Mouse (Mus musculus) stomach, embryonic 16.5 days (tissue): ENCODE data around the gene Foxg1. TPM values are rescaled to one million over a fixed set of nuclear protein-coding genes. Genes with fewer than 3 reads are reported as not detected.

ENCODE experiments used
- ATAC-seq: fragments of 200-750 bp; cut with Nextera tagmentation; 2 replicates; pipeline ENCODE4 v1.8.0; 2017; ENCODE audit warnings: moderate number of reproducible peaks, moderate TSS enrichment; ENCODE audit not compliant: insufficient read depth, low FRiP score
- H3K27ac ChIP-seq: fragments of 300-500 bp; sonication (generic); 2 replicates; pipeline ENCODE4 v1.5.1; 2014; ENCODE audit warnings: low read length
- H3K27me3 ChIP-seq: fragments of 300-500 bp; sonication (generic); 2 replicates; pipeline ENCODE4 v1.6.1; 2014; ENCODE audit warnings: low read length, control low read depth, mixed read lengths; ENCODE audit not compliant: control insufficient read depth, insufficient read depth
- H3K36me3 ChIP-seq: fragments of 300-500 bp; sonication (generic); 2 replicates; pipeline ENCODE4 v1.6.1; 2014; ENCODE audit warnings: low read length; ENCODE audit not compliant: control insufficient read depth, insufficient read depth
- H3K4me1 ChIP-seq: fragments of 300-500 bp; sonication (generic); 2 replicates; pipeline ENCODE4 v1.6.1; 2014; ENCODE audit warnings: low read length, control low read depth, mixed read lengths; ENCODE audit not compliant: control insufficient read depth, insufficient read depth
- H3K4me2 ChIP-seq: fragments of 300-500 bp; sonication (generic); 2 replicates; pipeline ENCODE4 v1.6.1; 2014; ENCODE audit warnings: low read depth, low read length, mixed read lengths
- H3K4me3 ChIP-seq: fragments of 300-500 bp; sonication (generic); replicated peaks from 2 replicates; pipeline ENCODE4 v1.5.1; 2014; ENCODE audit warnings: mild to moderate bottlenecking, low read length
- H3K9ac ChIP-seq: fragments of 300-500 bp; sonication (generic); 2 replicates; pipeline ENCODE4 v1.6.1; 2014; ENCODE audit warnings: low read length
- H3K9me3 ChIP-seq: fragments of 300-500 bp; sonication (generic); replicated peaks from 2 replicates; pipeline ENCODE4 v1.6.1; 2016; ENCODE audit warnings: low read length, control low read depth; ENCODE audit not compliant: control insufficient read depth
- WGBS: fragments of 180-500 bp; shearing (Covaris S2); extraction: QIAGEN DNeasy Blood & Tissue Kit; methylation state at CpG from one replicate; pipeline ENCODE4 v1.1.7; 2014; 5-methylcytosine and 5-hydroxymethylcytosine counted together
- polyA plus RNA-seq: library from polyadenylated mRNA; unstranded; fragments of >200 nt; fragmentation: Nextera tagmentation; extraction: Ambion mirVana; gene quantifications from 2 replicates; pipeline ENCODE4 v1.2.1, GENCODE M21; 2015

Gene Foxg1
- polyA plus RNA-seq, 1 experiment from 2014 or later, result 0.10 TPM

- H3K4me3 ChIP-seq, result no peak overlapping the region
- peaks cover 4% of the 10 kb centered on the region for H3K4me1 ChIP-seq
- H3K36me3 ChIP-seq, result no peaks in the 10 kb centered on the region
- ATAC-seq, result no peak
- no peak overlapping the region for H3K4me2 ChIP-seq
- no peak overlapping the region for H3K27ac ChIP-seq
- H3K27me3 ChIP-seq, result peaks cover 62% of the 10 kb centered on the region
- no peaks in the 10 kb centered on the region for H3K9me3 ChIP-seq
- no peak overlapping the region for H3K9ac ChIP-seq
Measured at GRCm38 (mm10) chr12:49398163-49398540, 15.7 kb downstream of the Foxg1 start.

DNA sequence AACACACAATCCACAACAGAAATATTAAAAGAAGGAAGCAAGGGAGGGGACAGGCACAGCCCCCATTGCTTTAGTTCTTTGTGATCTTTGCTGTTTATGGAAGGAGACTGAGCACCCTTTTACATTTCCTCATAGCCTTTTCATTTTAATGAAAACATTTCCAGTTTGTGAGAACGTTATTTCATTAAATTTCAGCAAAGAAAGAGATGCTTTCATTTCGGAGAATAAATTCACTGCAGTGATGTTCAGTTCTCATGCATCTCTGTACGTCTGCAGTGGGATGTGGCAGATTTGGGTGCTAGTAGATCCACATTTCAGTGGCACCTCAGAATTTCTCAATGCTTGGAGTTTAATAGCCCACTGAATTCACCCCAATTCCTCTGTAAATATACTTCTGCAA lies 16.2 kb downstream of the Foxg1 start:
- 23% methylated on average over 3 of the region's 3 CpGs for whole genome bisulfite sequencing
- Histone ChIP-seq H3K4me2 (no peak overlapping the region), H3K9me3 (no peaks in the 10 kb centered on the region), H3K9ac (no peak overlapping the region), H3K27me3 (peaks cover 65% of the 10 kb centered on the region), H3K4me1 (peaks cover 4% of the 10 kb centered on the region), H3K36me3 (no peaks in the 10 kb centered on the region), H3K4me3 (no peak overlapping the region), H3K27ac (no peak overlapping the region)
- no peak for ATAC-seq

GRCm38 (mm10) chr12:49399611-49400010 lies 17.2 kb downstream of the Foxg1 start:
- peaks cover 4% of the 10 kb centered on the region for H3K4me1 ChIP-seq
- H3K4me3 ChIP-seq, result no peak overlapping the region
- H3K4me2 ChIP-seq, result no peak overlapping the region
- 2% methylated on average over 1 of the region's 1 CpGs for WGBS
- no peak for ATAC-seq
- H3K9ac ChIP-seq, result no peak overlapping the region
- H3K36me3 ChIP-seq, result no peaks in the 10 kb centered on the region
- no peak overlapping the region for H3K27ac ChIP-seq
- H3K9me3 ChIP-seq, result no peaks in the 10 kb centered on the region
- H3K27me3 ChIP-seq, result peaks cover 60% of the 10 kb centered on the region

- Histone ChIP-seq H3K4me3 (no peak overlapping the region), H3K27me3 (peaks cover 54% of the 10 kb centered on the region), H3K9ac (no peak overlapping the region), H3K27ac (no peak overlapping the region), H3K36me3 (no peaks in the 10 kb centered on the region), H3K4me1 (peaks cover 4% of the 10 kb centered on the region), H3K4me2 (no peak overlapping the region), H3K9me3 (no peaks in the 10 kb centered on the region)
- 6% methylated on average over 9 of the region's 9 CpGs for WGBS
- ATAC-seq, result no peak
Measured at GRCm38 (mm10) chr12:49400036-49400852, 17.8 kb downstream of the Foxg1 start.

- H3K27me3 ChIP-seq, result peaks cover 53% of the 10 kb centered on the region
- no peak for ATAC-seq
- under 1% methylated on average over 8 of the region's 8 CpGs for WGBS
Measured at GRCm38 (mm10) chr12:49400853-49401118, 18.3 kb downstream of the Foxg1 start.

DNA sequence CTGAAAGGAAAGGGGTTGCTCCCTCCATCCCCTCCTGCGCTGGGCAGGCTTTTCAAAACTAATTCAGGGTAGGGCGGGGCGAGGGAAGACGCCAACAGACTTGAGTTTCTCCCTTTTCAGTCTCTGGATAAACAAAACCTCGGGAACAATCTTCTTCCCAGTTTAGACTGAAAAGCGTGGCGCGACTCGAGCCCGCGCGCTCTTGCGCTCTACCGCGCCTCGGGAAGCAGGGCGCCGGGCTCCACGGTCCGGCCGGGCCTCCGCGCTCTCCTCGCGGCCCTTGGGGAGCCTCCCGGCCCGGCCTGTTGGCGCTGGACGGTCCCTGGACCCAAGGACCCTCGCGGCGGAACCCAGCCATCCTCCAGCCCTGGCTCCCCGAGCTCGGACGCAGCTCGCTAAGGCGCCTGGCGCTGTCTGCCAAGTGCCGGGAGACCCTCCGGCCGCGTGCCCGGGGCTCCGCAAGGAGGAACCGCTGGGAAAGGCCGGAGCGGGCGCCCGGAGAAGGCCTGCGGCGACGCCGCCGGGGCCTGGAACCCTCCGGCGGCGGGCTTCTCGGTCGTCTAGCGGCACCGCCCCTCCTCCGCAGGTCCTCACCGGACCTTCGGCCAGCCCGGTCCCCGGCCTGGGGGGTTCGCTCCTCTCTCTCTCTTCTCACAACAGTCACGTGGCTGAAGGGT lies 18.8 kb downstream of the Foxg1 start:
- under 1% methylated on average over 68 of the region's 68 CpGs for WGBS
- no peak overlapping the region for H3K27ac ChIP-seq
- peaks cover 53% of the 10 kb centered on the region for H3K27me3 ChIP-seq
- H3K36me3 ChIP-seq, result no peaks in the 10 kb centered on the region
- peak; percentile 68 for ATAC-seq
- H3K4me3 ChIP-seq, result peak overlapping the region; percentile 46
- H3K9ac ChIP-seq, result peak overlapping the region; percentile 60; the same call in 1 of the 2 replicates
- peaks cover 4% of the 10 kb centered on the region for H3K4me1 ChIP-seq
- peak overlapping the region; percentile 74 for H3K4me2 ChIP-seq
- H3K9me3 ChIP-seq, result no peaks in the 10 kb centered on the region

More at GRCm38 (mm10) chr12:49400853-49401118, 18.3 kb downstream of the Foxg1 start:
- no peak overlapping the region for H3K27ac ChIP-seq
- H3K36me3 ChIP-seq, result no peaks in the 10 kb centered on the region
- peak overlapping the region; percentile 74 for H3K4me2 ChIP-seq
- no peaks in the 10 kb centered on the region for H3K9me3 ChIP-seq
- H3K9ac ChIP-seq, result no peak overlapping the region
- peaks cover 4% of the 10 kb centered on the region for H3K4me1 ChIP-seq
- H3K4me3 ChIP-seq, result peak overlapping the region; percentile 46

DNA sequence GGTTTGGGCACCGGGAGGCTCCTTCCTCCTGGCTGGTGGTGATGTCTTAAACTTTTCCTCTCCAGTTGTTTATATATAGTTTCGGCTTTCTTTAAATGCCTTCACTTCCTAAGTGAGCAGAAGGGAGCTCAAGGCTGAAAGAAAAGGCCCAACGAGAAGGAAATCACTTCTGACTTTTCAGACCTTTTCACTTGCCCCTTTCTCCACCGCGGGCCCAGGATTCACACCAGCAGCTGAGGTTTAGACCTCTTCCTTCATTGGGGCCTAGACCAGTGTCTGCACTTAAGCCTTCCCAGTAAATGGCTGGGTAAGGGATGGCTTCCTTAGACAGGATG lies 19.3 kb downstream of the Foxg1 start:
- H3K4me1 ChIP-seq, result peaks cover 4% of the 10 kb centered on the region
- peak overlapping the region; percentile 46 for H3K4me3 ChIP-seq
- no peak for ATAC-seq
- H3K9ac ChIP-seq, result no peak overlapping the region
- H3K27me3 ChIP-seq, result peaks cover 50% of the 10 kb centered on the region
- WGBS, result under 1% methylated on average over 5 of the region's 5 CpGs
- no peak overlapping the region for H3K27ac ChIP-seq
- no peaks in the 10 kb centered on the region for H3K36me3 ChIP-seq
- H3K4me2 ChIP-seq, result peak overlapping the region; percentile 74
- no peaks in the 10 kb centered on the region for H3K9me3 ChIP-seq

GRCm38 (mm10) chr12:49409833-49410232 lies 27.4 kb downstream of the Foxg1 start:
- Histone ChIP-seq H3K4me2 (no peak overlapping the region), H3K9me3 (no peaks in the 10 kb centered on the region), H3K27me3 (no peaks in the 10 kb centered on the region; the same call in 1 of the 2 replicates), H3K36me3 (no peaks in the 10 kb centered on the region), H3K4me3 (no peak overlapping the region), H3K27ac (no peak overlapping the region), H3K4me1 (no peaks in the 10 kb centered on the region), H3K9ac (no peak overlapping the region)
- 85% methylated on average over 2 of the region's 2 CpGs for WGBS
- ATAC-seq, result no peak

GRCm38 (mm10) chr12:49417963-49418362 lies 35.5 kb downstream of the Foxg1 start:
- 64% methylated on average over 3 of the region's 3 CpGs for WGBS
- Histone ChIP-seq H3K36me3 (no peaks in the 10 kb centered on the region), H3K27ac (no peak overlapping the region), H3K4me1 (no peaks in the 10 kb centered on the region), H3K9ac (no peak overlapping the region), H3K27me3 (no peaks in the 10 kb centered on the region), H3K4me2 (no peak overlapping the region), H3K4me3 (no peak overlapping the region), H3K9me3 (no peaks in the 10 kb centered on the region)
- no peak for ATAC-seq
